ENCODE assay signal across 7 mouse cellular contexts in the genomic region with DNA sequence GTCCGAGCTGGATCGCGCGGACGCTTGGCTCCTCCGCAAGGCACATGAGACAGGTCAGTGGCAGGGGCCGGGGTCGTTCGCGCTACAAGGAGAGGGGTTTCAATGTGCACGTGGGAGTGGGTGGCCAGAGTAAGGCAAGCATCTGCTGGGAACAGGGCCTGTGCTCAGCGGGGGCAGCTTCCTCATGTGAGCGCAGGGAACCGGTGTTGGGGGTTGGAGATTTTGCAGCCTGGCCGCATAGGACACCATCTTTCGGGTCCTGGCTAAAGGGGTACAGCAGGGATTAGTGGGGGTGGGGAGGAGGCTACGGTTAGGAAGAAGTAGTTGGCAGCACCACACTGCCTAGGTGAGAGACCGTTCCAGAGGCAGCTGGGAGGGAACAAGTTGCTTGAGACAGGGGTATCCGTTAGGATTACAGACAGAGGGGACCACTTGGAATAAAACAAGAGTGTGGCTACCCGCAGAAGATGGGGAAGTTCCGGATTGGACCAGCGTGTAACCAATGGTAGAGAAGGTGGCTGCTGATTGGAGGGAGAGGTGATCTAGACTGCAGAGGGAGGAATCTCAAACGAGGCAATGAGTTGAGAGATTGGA. TPM values are rescaled to one million over a fixed set of nuclear protein-coding genes. Genes with fewer than 3 reads are reported as not detected.
DNase-seq lines count a peak whose midpoint lies in the region; ATAC-seq and TF ChIP-seq lines count a peak whose summit lies in the region.

No protein-coding gene starts in this region.

- ATAC-seq in hematopoietic stem cell, adult 5-6 weeks (replicated peaks in 1 of 2; ENCODE audit: insufficient read depth in 1 of 2, low FRiP score in 2 of 2, low TSS enrichment in 1 of 2, low read depth in 1 of 2, poor library complexity in 2 of 2, severe bottlenecking in 2 of 2): peak; percentile 57 to 65

- TF ChIP-seq CTCF in lung, adult 2 months (IDR thresholded peaks at IDR 0.05; ENCODE audit: insufficient read depth, low read length): no peak

- peak overlapping the region; percentile 71 for H3K4me3 ChIP-seq in lung, adult 2 months (replicated peaks; ENCODE audit: extremely low read depth, low read depth, low read length)

- TF ChIP-seq POLR2A in lung, adult 2 months (IDR thresholded peaks at IDR 0.05; ENCODE audit: borderline replicate concordance, extremely low read depth, low read depth, low read length): no peak

- peaks cover 2% of the 10 kb centered on the region; the same call in 1 of the 2 replicates for H3K4me1 ChIP-seq in lung, adult 2 months (ENCODE audit: control insufficient read depth, insufficient read depth, low read length)

- peak; percentile 80 for DNase-seq in MEL-GATA-1-ER (ENCODE audit: extremely low read depth, low read depth)
- DNase-seq in brain, embryonic 18.5 days (ENCODE audit: low read depth, low spot score): peak; percentile 65
- DNase-seq in fibroblast of lung, adult 2 months (ENCODE audit: low read depth): peak; percentile 51
- DNase-seq in layer of hippocampus, adult 8-10 months (ENCODE audit: low spot score in 2 of 2): peak; percentile 60 to 62
- DNase-seq in lung, adult 2 months: peak; percentile 43
- peak; percentile 76 for DNase-seq in retina, embryonic 14.5 days (ENCODE audit: low spot score)

- under 1% methylated on average over 23 of the region's 23 CpGs for WGBS in lung, adult 2 months

RNA-seq across cellular contexts. Expression of gene Tmem160, which starts 0.6 kb away (rescaled TPM):
- 6.1 and 11.9 TPM in 2 replicates for total RNA-seq in hematopoietic stem cell, adult 5-6 weeks (2017)
- 10 to 100 TPM; 53.2 to 76.7 (median 67.9) TPM for total RNA-seq in layer of hippocampus, adult 8-10 months (2022)
- polyA plus RNA-seq in lung, adult 2 months (2012; rRNA removed): 129 and 205 TPM in 2 replicates

RNA-seq across cellular contexts. Expression of gene Npas1, which starts 24.3 kb away (rescaled TPM):
- total RNA-seq in hematopoietic stem cell, adult 5-6 weeks (2017): not detected in 2 replicates
- 10 to 100 TPM; 14.0 to 17.1 (median 15.5) TPM for total RNA-seq in layer of hippocampus, adult 8-10 months (2022)
- polyA plus RNA-seq in lung, adult 2 months (2012; rRNA removed): not detected in 2 replicates

RNA-seq across cellular contexts. Expression of gene Zc3h4, which starts 52.5 kb away (rescaled TPM):
- 38.8 and 53.3 TPM in 2 replicates for total RNA-seq in hematopoietic stem cell, adult 5-6 weeks (2017)
- total RNA-seq in layer of hippocampus, adult 8-10 months (2022): 10 to 100 TPM; 43.3 to 50.2 (median 47.1) TPM
- polyA plus RNA-seq in lung, adult 2 months (2012; rRNA removed): 44.9 and 45.9 TPM in 2 replicates

Comparison
In these comparisons a context has a peak if more than half of its experiments do, and no peak if none do; other contexts are left out.
1. Peak in every context shown above with its lines: DNase-seq, ATAC-seq and H3K4me3 ChIP-seq.
2. RNA of gene Npas1, which starts 24.3 kb away (total RNA-seq): 14.0 to 17.1 TPM in layer of hippocampus, adult 8-10 months; not detected in hematopoietic stem cell, adult 5-6 weeks; every median in the first group is over 10 times any median in the second.